Mouse (Mus musculus) MEL (cell line): Measurements from ENCODE around the gene Amotl1. TPM values are rescaled to one million over a fixed set of nuclear protein-coding genes. Genes with fewer than 3 reads are reported as not detected.

Experiments used
- DNase-seq: peaks from one replicate; pipeline ENCODE4 v3.0.0; 2011; ENCODE audit warnings: low read depth, low spot score
- H3K27ac ChIP-seq: 2 replicates; pipeline ENCODE4 v1.5.1; 2012; ENCODE audit warnings: low read depth, mild to moderate bottlenecking, control low read depth, low read length, moderate library complexity; ENCODE audit not compliant: control insufficient read depth
- H3K27me3 ChIP-seq, 2 experiments: fragments of 150-350 bp in 1 of 2; sonication (generic) in 1 of 2; 2 replicates each; pipeline ENCODE4 v1.6.1; 2012; ENCODE audit warnings: low read length in 2 of 2, mild to moderate bottlenecking in 2 of 2, improper control_type of control experiment in 1 of 2, moderate library complexity in 1 of 2; ENCODE audit not compliant: insufficient read depth in 2 of 2, control insufficient read depth in 1 of 2
- H3K36me3 ChIP-seq, 2 experiments: 2 replicates each; pipeline ENCODE4 v1.6.1; 2012 to 2014; ENCODE audit warnings: low read length in 2 of 2, improper control_type of control experiment in 1 of 2, inconsistent platforms in 1 of 2, mild to moderate bottlenecking in 1 of 2; ENCODE audit not compliant: insufficient read depth in 2 of 2, control insufficient read depth in 1 of 2
- H3K4me1 ChIP-seq, 2 experiments: fragments of 150-350 bp in 1 of 2; sonication (generic) in 1 of 2; 2 replicates each; pipeline ENCODE4 v1.6.1; 2012; ENCODE audit warnings: low read length in 2 of 2, improper control_type of control experiment in 1 of 2, mild to moderate bottlenecking in 1 of 2; ENCODE audit not compliant: insufficient read depth in 2 of 2, control insufficient read depth in 1 of 2
- H3K4me3 ChIP-seq, 2 experiments: fragments of 150-350 bp in 1 of 2; sonication (generic) in 1 of 2; 2 replicates each; pipeline ENCODE4 v1.5.1; 2012; ENCODE audit warnings: low read depth in 2 of 2, low read length in 2 of 2, mild to moderate bottlenecking in 2 of 2, moderate library complexity in 2 of 2, control low read depth in 1 of 2, improper control_type of control experiment in 1 of 2; ENCODE audit not compliant: control insufficient read depth in 1 of 2, insufficient read depth in 1 of 2
- H3K79me2 ChIP-seq: 2 replicates; pipeline ENCODE4 v1.6.1; 2012; ENCODE audit warnings: mild to moderate bottlenecking, low read length, moderate library complexity; ENCODE audit not compliant: control insufficient read depth, poor library complexity, insufficient read depth
- H3K9ac ChIP-seq: 2 replicates; pipeline ENCODE4 v1.6.1; 2012; ENCODE audit warnings: low read depth, mild to moderate bottlenecking, control low read depth, low read length, moderate library complexity; ENCODE audit not compliant: control insufficient read depth, poor library complexity, severe bottlenecking
- H3K9me3 ChIP-seq: fragments of 150-350 bp; sonication (generic); replicated peaks from 2 replicates; pipeline ENCODE4 v1.6.1; 2012; ENCODE audit warnings: mild to moderate bottlenecking, low read length, improper control_type of control experiment, moderate library complexity; ENCODE audit not compliant: insufficient read depth
- BHLHE40 ChIP-seq: IDR thresholded peaks from 2 replicates; pipeline ENCODE4 v1.6.1; 2012; ENCODE audit warnings: low read depth, mild to moderate bottlenecking, inconsistent platforms, low read length, improper control_type of control experiment, borderline replicate concordance
- CHD1 ChIP-seq: IDR thresholded peaks from 2 replicates; pipeline ENCODE4 v1.6.1; 2012; ENCODE audit warnings: low read depth, mild to moderate bottlenecking, inconsistent platforms, low read length, improper control_type of control experiment
- CHD2 ChIP-seq: IDR thresholded peaks from 2 replicates; pipeline ENCODE4 v1.6.1; 2011; ENCODE audit warnings: low read length, improper control_type of control experiment
- CTCF ChIP-seq, 3 experiments: IDR thresholded peaks in 2 of 3; conservative IDR thresholded peaks in 1 of 3; 2 replicates each; pipeline ENCODE4 v1.5.1; 2011 to 2012; ENCODE audit warnings: low read length in 3 of 3, low read depth in 2 of 3, mild to moderate bottlenecking in 2 of 3, improper control_type of control experiment in 1 of 3, inconsistent platforms in 1 of 3, mixed read lengths in 1 of 3, moderate library complexity in 1 of 3; ENCODE audit not compliant: control insufficient read depth in 1 of 3, insufficient read depth in 1 of 3, poor library complexity in 1 of 3, severe bottlenecking in 1 of 3
- ELF1 ChIP-seq: IDR thresholded peaks from 2 replicates; pipeline ENCODE4 v1.6.1; 2014; ENCODE audit warnings: low read depth, mild to moderate bottlenecking, inconsistent platforms, low read length, improper control_type of control experiment, moderate library complexity
- EP300 ChIP-seq, 2 experiments: IDR thresholded peaks; 2 replicates each; pipeline ENCODE4 v1.6.1; 2011; ENCODE audit warnings: improper control_type of control experiment in 2 of 2, low read length in 2 of 2, low read depth in 1 of 2, mild to moderate bottlenecking in 1 of 2
- ETS1 ChIP-seq: IDR thresholded peaks from 2 replicates; pipeline ENCODE4 v1.6.1; 2012; ENCODE audit warnings: low read depth, mild to moderate bottlenecking, inconsistent platforms, low read length, improper control_type of control experiment, moderate library complexity
- GABPA ChIP-seq: IDR thresholded peaks from 2 replicates; pipeline ENCODE4 v1.6.1; 2012; ENCODE audit warnings: low read depth, mild to moderate bottlenecking, inconsistent platforms, low read length, improper control_type of control experiment, moderate library complexity
- GATA1 ChIP-seq: IDR thresholded peaks from 2 replicates; pipeline ENCODE4 v1.6.1; 2011; ENCODE audit warnings: low read depth, low read length, improper control_type of control experiment
- HCFC1 ChIP-seq: IDR thresholded peaks from 2 replicates; pipeline ENCODE4 v1.6.1; 2012; ENCODE audit warnings: low read depth, mild to moderate bottlenecking, inconsistent platforms, low read length, improper control_type of control experiment, moderate library complexity
- JUND ChIP-seq: IDR thresholded peaks from 2 replicates; pipeline ENCODE4 v1.6.1; 2011; ENCODE audit warnings: low read depth, mild to moderate bottlenecking, improper control_type of control experiment, low read length
- KAT2A ChIP-seq: conservative IDR thresholded peaks from 2 replicates; pipeline ENCODE4 v1.6.1; 2012; ENCODE audit warnings: low read depth, low read length, improper control_type of control experiment, inconsistent platforms
- MAX ChIP-seq: IDR thresholded peaks from 2 replicates; pipeline ENCODE4 v1.6.1; 2011; ENCODE audit warnings: low read length, improper control_type of control experiment
- MAZ ChIP-seq: IDR thresholded peaks from 2 replicates; pipeline ENCODE4 v1.6.1; 2012; ENCODE audit warnings: low read depth, mild to moderate bottlenecking, inconsistent platforms, low read length, improper control_type of control experiment
- MEF2A ChIP-seq: IDR thresholded peaks from 2 replicates; pipeline ENCODE4 v1.6.1; 2014; ENCODE audit warnings: low read depth, mild to moderate bottlenecking, inconsistent platforms, low read length, improper control_type of control experiment; ENCODE audit not compliant: poor library complexity, insufficient replicate concordance, severe bottlenecking; ENCODE audit errors: extremely low read depth
- MYB ChIP-seq: IDR thresholded peaks from 2 replicates; pipeline ENCODE4 v1.6.1; 2011; ENCODE audit warnings: mild to moderate bottlenecking, low read depth, low read length, improper control_type of control experiment
- MYC ChIP-seq: IDR thresholded peaks from 2 replicates; pipeline ENCODE4 v1.6.1; 2011; ENCODE audit warnings: low read depth, mild to moderate bottlenecking, low read length, improper control_type of control experiment, moderate library complexity
- NRF1 ChIP-seq: IDR thresholded peaks from 2 replicates; pipeline ENCODE4 v1.6.1; 2014; ENCODE audit warnings: low read depth, mild to moderate bottlenecking, inconsistent platforms, low read length, improper control_type of control experiment, moderate library complexity; ENCODE audit not compliant: poor library complexity, insufficient read depth, severe bottlenecking
- POLR2A ChIP-seq, 2 experiments: IDR thresholded peaks; 2 replicates each; pipeline ENCODE4 v1.6.1; 2011 to 2012; ENCODE audit warnings: low read length in 2 of 2, mild to moderate bottlenecking in 2 of 2, control low read depth in 1 of 2, improper control_type of control experiment in 1 of 2, low read depth in 1 of 2, moderate library complexity in 1 of 2; ENCODE audit not compliant: control insufficient read depth in 1 of 2, insufficient read depth in 1 of 2, poor library complexity in 1 of 2
- POLR2AphosphoS2 ChIP-seq: IDR thresholded peaks from 2 replicates; pipeline ENCODE4 v1.6.1; 2011; ENCODE audit warnings: low read length, improper control_type of control experiment
- RCOR1 ChIP-seq: IDR thresholded peaks from 2 replicates; pipeline ENCODE4 v1.6.1; 2012; ENCODE audit warnings: low read depth, mild to moderate bottlenecking, inconsistent platforms, low read length, improper control_type of control experiment
- TBP ChIP-seq: IDR thresholded peaks from 2 replicates; pipeline ENCODE4 v1.8.0; 2011; ENCODE audit warnings: low read depth, low read length, improper control_type of control experiment
- UBTF ChIP-seq: IDR thresholded peaks from 2 replicates; pipeline ENCODE4 v1.6.1; 2012; ENCODE audit warnings: low read depth, mild to moderate bottlenecking, inconsistent platforms, low read length, improper control_type of control experiment, moderate library complexity, borderline replicate concordance; ENCODE audit not compliant: insufficient read depth
- ZKSCAN1 ChIP-seq: IDR thresholded peaks from 2 replicates; pipeline ENCODE4 v1.6.1; 2012; ENCODE audit warnings: low read depth, mild to moderate bottlenecking, inconsistent platforms, low read length, improper control_type of control experiment, moderate library complexity
- polyA plus RNA-seq, 2 experiments: library from polyadenylated mRNA; stranded (reverse) in 1 of 2; unstranded in 1 of 2; fragments of >175 nt in 1 of 2; fragments of >200 nt in 1 of 2; gene quantifications; 2 replicates each; pipeline versions ENCODE4 v1.2.1 to v1.2.4; 2012; ENCODE audit warnings: low replicate concordance in 2 of 2, low read depth in 1 of 2; ENCODE audit not compliant: insufficient read length in 2 of 2, insufficient read depth in 1 of 2, missing spikeins in 1 of 2
- total RNA-seq: library from RNA; depleted of rRNA; stranded (reverse); fragments of 300-350 nt; gene quantifications from 2 replicates; pipeline ENCODE4 v1.2.3, GENCODE M21; 2012

Gene Amotl1
- total and polyA plus RNA-seq, 3 experiments, result 7.4 to 9.3 TPM; not detected in 1

GRCm38 (mm10) chr9:14604363-14604762, 40.5 kb downstream of the Amotl1 start:
- no peak for TF ChIP-seq BHLHE40
- TF ChIP-seq CHD2, result no peak
- peak; percentile 77; the same call in 1 of the 2 replicates for TF ChIP-seq MYC
- peak; percentile 84; the same call in 1 of the 2 replicates for TF ChIP-seq JUND
- peak; percentile 42; the same call in 1 of the 2 replicates for TF ChIP-seq HCFC1
- TF ChIP-seq MAX, result no peak
- TF ChIP-seq CTCF (IDR thresholded peaks at IDR 0.05 in 2 of 3, conservative IDR thresholded peaks at IDR 0.05 in 1 of 3; ENCODE audit: control insufficient read depth in 1 of 3, insufficient read depth in 1 of 3, low read depth in 2 of 3, low read length in 3 of 3, poor library complexity in 1 of 3, severe bottlenecking in 1 of 3), result no peak
- peak; percentile 66; the same call in 1 of the 2 replicates for TF ChIP-seq TBP
- peak; percentile 32; the same call in 1 of the 2 replicates for TF ChIP-seq RCOR1
- TF ChIP-seq KAT2A, result no peak
- TF ChIP-seq MEF2A, result no peak
- TF ChIP-seq MAZ, result no peak
- TF ChIP-seq MYB, result no peak
- TF ChIP-seq POLR2AphosphoS2, result no peak
- TF ChIP-seq ZKSCAN1, result no peak
- TF ChIP-seq ELF1, result no peak
- TF ChIP-seq EP300 (IDR thresholded peaks at IDR 0.05; ENCODE audit: low read depth in 1 of 2, low read length in 2 of 2), result peak; percentile 56 to 82; a peak in 3 of 4 replicates
- no peak; the same call in 1 of the 2 replicates for TF ChIP-seq ETS1
- 0 out of 4 replicates have a peak, but pooled peaks of 1 of the 2 experiments have one; percentile 34 for TF ChIP-seq POLR2A (IDR thresholded peaks at IDR 0.05; ENCODE audit: control insufficient read depth in 1 of 2, insufficient read depth in 1 of 2, low read depth in 1 of 2, low read length in 2 of 2, poor library complexity in 1 of 2)
- peak; percentile 32; the same call in 1 of the 2 replicates for TF ChIP-seq UBTF
- peak; percentile 69 for TF ChIP-seq GATA1
- TF ChIP-seq NRF1, result no peak
- no peak for TF ChIP-seq CHD1
- TF ChIP-seq GABPA, result no peak
- peak overlapping the region in 1 of 2 experiments; percentile 0; a peak in 2 of 4 replicates for H3K4me3 ChIP-seq

More at GRCm38 (mm10) chr9:14604363-14604762, 40.5 kb downstream of the Amotl1 start:
- peaks cover 10 to 31% of the 10 kb centered on the region in 2 experiments for H3K4me1 ChIP-seq
- no peaks in the 10 kb centered on the region for H3K79me2 ChIP-seq
- peak overlapping the region; percentile 0; the same call in 1 of the 2 replicates for H3K9ac ChIP-seq
- no peaks in the 10 kb centered on the region for H3K27me3 ChIP-seq
- H3K9me3 ChIP-seq, result no peaks in the 10 kb centered on the region
- peak; percentile 91 for DNase-seq
- peaks cover 0 to 28% of the 10 kb centered on the region in 2 experiments; a peak in 2 of 4 replicates for H3K36me3 ChIP-seq
- peak overlapping the region; percentile 61 for H3K27ac ChIP-seq
